ENCODE assay signal across 11 mouse cellular contexts in genomic region chr19:5641021-5641420, GRCm38 (mm10).
"Had no signal": no experiment of that assay in that cellular context is flagged by ENCODE, and none has a peak within 500 bp of the region (broad histone marks: within the 10 kb centered on the region; RNA-seq: fewer than 3 reads in every experiment).

No protein-coding gene starts in this region.

- H3K9ac ChIP-seq: limb, embryonic 13.5 days had no signal

- H3K27me3 ChIP-seq: limb, embryonic 13.5 days had no signal

- H3K9me3 ChIP-seq: limb, embryonic 10.5 days; limb, embryonic 13.5 days had no signal

- H3K4me3 ChIP-seq: layer of hippocampus, adult 2 months; limb, embryonic 10.5 days; limb, embryonic 13.5 days had no signal

- DNase-seq: layer of hippocampus, adult 9-11 months; lung, adult 2 months; lung, postnatal 14 days; midbrain, embryonic 14.5 days; thymus, adult 18-20 months; thymus, postnatal 36 days had no signal

- H3K4me2 ChIP-seq: limb, embryonic 13.5 days; midbrain, embryonic 11.5 days had no signal

- H3K27ac ChIP-seq: kidney, postnatal 0 days; layer of hippocampus, adult 2 months; limb, embryonic 10.5 days; limb, embryonic 13.5 days had no signal
